Mouse (Mus musculus) skeletal muscle tissue, adult 2 months (tissue): ENCODE measurements around the gene Acot12.
A peak's percentile ranks its signal among the peaks of the same experiment; 100 is the strongest.

ENCODE experiments used
- DNase-seq: peaks from one replicate; pipeline ENCODE4 v3.0.0-alpha.2; 2012; ENCODE audit warnings: low read depth, low spot score

The Acot12 gene

DNA sequence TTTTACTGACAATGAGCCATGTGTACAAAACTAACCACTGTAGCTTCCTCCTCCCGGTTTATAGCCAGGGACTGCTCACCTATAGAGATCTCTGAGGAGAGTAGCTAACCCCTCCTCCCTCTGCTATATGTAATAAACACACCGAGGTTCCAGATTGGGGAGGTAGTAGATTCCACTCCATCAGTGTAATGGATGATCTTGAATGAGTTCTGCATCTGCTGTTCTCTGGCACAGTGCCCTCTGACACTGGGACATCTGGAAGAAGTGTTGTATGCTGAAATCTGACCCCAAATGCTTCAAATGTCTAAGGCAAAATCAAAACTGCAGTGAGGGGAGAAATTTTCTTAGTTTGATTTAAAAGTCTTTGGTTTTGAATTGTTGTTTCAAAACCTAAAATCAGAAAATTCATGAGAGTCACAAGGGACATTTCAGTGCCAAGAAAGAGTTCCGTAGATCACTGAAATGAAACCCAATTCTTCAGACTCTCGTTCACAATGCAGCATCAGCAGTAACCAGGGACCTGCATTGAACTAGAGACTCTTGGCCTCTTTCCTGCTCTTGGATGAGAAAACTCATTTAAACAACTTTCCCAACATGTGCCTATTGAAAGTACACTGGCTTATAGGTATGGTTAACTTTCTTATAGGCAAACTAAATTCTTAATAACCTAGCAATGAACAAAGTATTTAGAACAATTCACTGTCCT lies 83.7 kb downstream of the Acot12 start:
- peak; percentile 71 for DNase-seq

DNA sequence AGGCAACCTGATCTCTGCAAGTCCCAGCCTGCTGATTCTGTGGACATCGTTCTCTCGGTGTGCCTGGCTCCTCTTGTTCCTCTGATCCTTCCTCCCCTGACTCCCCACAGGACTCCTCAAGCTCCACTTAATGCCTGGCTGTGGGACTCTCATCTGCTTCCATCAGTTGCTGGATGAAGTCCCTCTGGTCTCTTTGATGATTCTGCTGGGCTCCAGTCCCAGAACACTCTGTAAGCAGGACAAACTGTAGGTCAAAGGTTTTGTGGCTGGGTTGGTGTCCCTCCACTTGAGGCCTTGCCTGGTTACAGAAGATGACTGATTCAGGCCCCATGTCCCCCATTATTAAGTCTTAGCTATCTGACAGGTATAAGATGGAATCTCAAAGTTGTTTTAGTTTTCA lies 84.8 kb downstream of the Acot12 start:
- peak; percentile 76 for DNase-seq

DNA sequence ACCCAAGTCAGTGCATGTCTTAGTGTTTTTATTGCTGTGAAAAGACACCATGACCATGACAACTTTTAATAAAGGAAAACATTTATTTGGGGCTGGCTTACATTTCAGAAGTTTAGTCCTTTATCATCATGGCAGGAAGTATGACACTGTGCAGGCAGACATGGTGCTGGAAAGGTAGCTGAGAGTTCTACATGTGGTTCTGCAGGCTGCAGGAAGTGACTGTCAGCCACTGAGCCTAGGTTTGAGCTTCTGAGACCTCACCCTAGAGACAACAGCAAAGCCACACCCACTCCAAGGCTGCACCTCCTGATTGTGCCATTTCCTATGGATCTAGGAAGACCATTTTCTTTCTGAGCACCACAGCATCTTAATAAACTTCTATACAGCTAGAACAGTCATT lies 86.6 kb downstream of the Acot12 start:
- DNase-seq: no peak
